Mouse (Mus musculus) erythroblast, adult 5-6 weeks (primary cell): ENCODE results near the gene Aspn. TPM values are rescaled to one million over a fixed set of nuclear protein-coding genes. Genes with fewer than 3 reads are reported as not detected.
"Not testable (repeated sequence)": the region's sequence is repeated elsewhere in the genome, so short reads cannot be mapped to it uniquely, and the experiment has no call there.

Source experiments
- ATAC-seq: replicated peaks from 2 replicates; pipeline ENCODE4 v1.8.0; 2016; ENCODE audit warnings: moderate number of reproducible peaks, mild to moderate bottlenecking, moderate TSS enrichment, inconsistent platforms; ENCODE audit not compliant: poor library complexity, low FRiP score, severe bottlenecking
- total RNA-seq, 2 experiments: library from RNA; stranded (forward) in 1 of 2; stranded (reverse) in 1 of 2; fragments of 150-400 nt in 1 of 2; fragments of 200-764, 138-1000 nt in 1 of 2; gene quantifications; 2 replicates each; pipeline versions ENCODE4 v1.2.3 to v1.2.4; 2015 to 2017; ENCODE audit warnings: low replicate concordance in 2 of 2

Aspn gene
- total RNA-seq, 2 experiments from 2014 or later: not detected

DNA sequence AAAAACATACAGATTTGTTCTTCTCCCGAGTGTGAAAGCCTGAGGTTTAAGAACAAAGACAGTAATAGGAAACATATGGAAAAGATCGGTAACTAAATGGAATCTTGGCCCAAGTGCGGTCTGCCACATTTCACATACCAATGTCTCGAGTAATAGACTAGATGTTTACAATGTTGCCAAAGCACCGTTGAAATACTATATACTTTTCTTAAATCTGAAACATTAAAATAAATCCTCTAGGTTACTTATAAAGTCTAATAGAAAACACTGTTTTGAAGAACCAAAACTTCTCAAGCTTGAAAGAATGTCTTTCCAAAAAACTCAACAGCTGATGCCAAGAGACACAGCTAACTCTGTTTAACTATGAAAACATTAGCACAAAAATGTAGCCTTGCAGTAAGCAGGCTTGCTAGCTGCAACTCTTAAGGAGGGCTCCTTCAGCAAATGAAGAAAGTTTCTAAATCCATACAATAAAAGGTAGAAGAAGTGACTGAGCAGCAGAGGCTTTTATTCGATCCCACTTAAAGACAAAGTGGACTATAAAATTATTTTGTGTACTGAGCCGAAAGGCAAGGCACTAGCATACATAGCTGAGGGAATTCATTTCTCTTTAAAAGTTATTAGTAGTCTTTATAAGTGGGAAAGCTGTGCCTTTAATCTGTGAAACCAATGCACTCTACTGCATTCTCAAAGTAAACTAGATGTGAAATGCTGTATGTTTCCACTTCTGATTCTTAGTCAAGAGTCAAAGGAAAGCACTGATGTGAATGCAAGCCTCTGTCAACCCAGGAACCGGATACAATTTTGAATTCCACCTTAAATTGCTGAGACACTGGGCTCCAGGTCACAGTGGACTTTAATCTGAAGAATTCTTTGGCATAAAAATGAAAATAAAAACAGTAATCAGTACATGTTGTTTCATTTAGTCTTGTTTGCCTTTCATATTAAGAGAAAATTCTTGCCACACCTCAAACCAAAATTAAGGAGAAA, 37.6 kb downstream of the Aspn start, which contains the start of gene Omd:
Gene Omd (plus strand): TSS at position 922 of the 990 bp plus-strand sequence.
- ATAC-seq: no peak

- no peak for ATAC-seq
These were observed 39.6 kb downstream of the Aspn start for GRCm38 (mm10) chr13:49583859-49584258.

GRCm38 (mm10) chr13:49584307-49585005, 40.2 kb downstream of the Aspn start:
- ATAC-seq: no peak

DNA sequence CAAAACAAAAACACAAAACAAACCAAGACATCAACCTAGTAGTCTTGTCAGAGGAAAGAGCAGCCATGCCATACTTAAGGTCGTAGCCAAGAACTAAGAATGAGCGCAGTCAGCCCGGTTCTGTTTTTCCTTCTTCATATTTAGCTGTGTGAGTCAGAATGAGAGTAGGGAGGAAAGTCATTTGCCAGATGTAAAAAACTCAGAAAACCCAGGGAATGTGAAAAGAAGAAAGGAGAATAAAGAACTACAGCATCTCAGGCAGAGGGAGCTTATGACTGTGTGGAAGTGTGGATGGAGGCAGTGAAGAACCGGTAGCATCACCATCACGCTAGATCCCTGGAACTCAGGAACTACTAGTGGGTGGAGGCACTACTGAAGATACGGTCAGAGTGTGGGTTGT, 41.8 kb downstream of the Aspn start:
- no peak for ATAC-seq

DNA sequence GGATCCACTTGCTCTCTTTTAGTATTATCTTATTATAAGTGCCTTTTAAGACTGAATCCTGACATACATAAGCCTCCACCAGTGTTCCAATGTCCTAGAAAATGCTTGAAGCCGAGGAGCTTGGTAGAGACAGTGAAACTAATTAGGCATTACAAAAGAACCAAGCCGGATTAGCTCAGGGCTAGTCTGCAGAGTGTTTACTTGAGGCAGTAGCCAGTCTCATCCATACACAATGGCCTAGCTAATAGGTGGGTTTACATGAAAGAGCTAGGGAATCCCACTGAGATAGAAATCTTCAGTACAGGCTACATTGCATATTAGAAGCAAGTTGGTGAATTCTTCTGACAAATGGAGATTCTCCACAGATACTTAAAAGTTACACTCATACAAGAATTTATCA, 58.3 kb downstream of the Aspn start:
- ATAC-seq: not testable (repeated sequence)

- ATAC-seq: no peak
These were observed 59.4 kb downstream of the Aspn start for GRCm38 (mm10) chr13:49603603-49604002.

DNA sequence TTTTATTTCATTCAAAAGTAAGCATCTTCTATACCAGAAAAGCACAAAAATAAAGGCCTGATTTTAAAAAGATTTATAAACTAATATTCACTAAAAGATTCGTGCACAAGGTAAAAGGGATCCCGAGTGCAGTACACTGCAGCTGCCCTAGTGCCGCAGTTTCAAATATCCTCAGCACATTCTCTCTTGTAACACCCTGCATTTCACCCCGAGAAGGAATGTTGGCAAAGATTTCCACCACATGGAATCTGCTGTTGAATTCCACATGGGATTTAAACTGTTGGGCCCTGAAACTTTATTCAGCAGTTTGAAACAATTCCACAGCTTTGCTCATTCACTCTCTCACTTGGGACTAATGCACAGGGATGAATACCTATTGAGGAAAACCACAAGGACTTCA, 63.5 kb downstream of the Aspn start, which contains the start of gene Ogn:
Gene Ogn (plus strand): TSS at position 333 of the 400 bp plus-strand sequence.
- no peak for ATAC-seq

DNA sequence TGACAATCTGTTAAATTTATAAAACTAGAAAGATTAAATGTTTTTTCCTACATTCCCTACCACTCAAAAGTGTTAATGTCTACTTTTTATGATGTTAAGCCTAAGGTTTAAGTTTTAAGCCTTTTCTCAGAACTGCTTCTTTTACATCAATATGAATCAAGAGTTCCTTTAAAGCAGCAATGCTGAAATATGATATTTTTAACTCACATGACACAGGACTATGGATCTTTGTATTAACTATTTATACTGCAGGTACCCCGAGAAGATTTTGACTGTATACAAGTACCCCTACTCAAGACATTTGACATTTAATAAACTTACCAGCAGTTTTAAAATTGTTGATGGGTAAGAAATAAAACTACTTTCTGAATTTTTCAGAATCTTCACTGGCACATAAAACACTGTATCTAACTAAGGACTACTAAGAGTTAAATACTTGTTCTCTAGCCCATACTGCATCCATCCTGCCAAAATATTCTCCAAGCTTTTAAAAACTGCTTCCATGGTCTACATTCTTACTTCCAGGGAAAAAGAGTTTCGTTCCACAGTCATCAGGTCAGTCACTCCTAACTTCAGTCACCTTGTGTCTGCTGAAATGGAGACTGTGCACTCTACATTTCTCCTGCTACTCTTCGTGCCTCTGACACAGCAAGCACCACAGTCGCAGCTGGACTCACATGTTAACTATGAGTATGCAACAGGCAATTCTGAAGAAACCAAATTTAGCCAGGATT, 64.5 kb downstream of the Aspn start:
- ATAC-seq: no peak

GRCm38 (mm10) chr13:49617021-49617420, 72.8 kb downstream of the Aspn start:
- ATAC-seq: peak; percentile 72

Other genes with a start within 250 kb of the Aspn start
- gene Fgd3, start 224.1 kb upstream of the Aspn start, total RNA-seq (2015; ENCODE audit: low replicate concordance): 3.1 and 3.3 TPM in 2 replicates
- 5.9 and 6.7 TPM in 2 replicates for gene Fgd3, start 224.1 kb upstream of the Aspn start, total RNA-seq (2017; ENCODE audit: low replicate concordance)
- 4.4 and 6.3 TPM in 2 replicates for gene Bicd2, start 202.9 kb upstream of the Aspn start, total RNA-seq (2015; ENCODE audit: low replicate concordance)
- gene Bicd2, start 202.9 kb upstream of the Aspn start, total RNA-seq (2017; ENCODE audit: low replicate concordance): 9.1 and 15.9 TPM in 2 replicates
- gene Ippk, start 123.2 kb upstream of the Aspn start, total RNA-seq (2015; ENCODE audit: low replicate concordance): 1.5 and 1.9 TPM in 2 replicates
- 1.5 and 5.7 TPM in 2 replicates for gene Ippk, start 123.2 kb upstream of the Aspn start, total RNA-seq (2017; ENCODE audit: low replicate concordance)
- 0.77 and 0.84 TPM in 2 replicates for gene Tes3-ps, start 51.1 kb upstream of the Aspn start, total RNA-seq (2015; ENCODE audit: low replicate concordance)
- 3.0 and 5.4 TPM in 2 replicates for gene Tes3-ps, start 51.1 kb upstream of the Aspn start, total RNA-seq (2017; ENCODE audit: low replicate concordance)
- gene Ecm2, start 39.6 kb upstream of the Aspn start, total RNA-seq (2015; ENCODE audit: low replicate concordance): not detected in 2 replicates
- gene Ecm2, start 39.6 kb upstream of the Aspn start, total RNA-seq (2017; ENCODE audit: low replicate concordance): 0.09 and 0.70 TPM in 2 replicates
- gene Omd, start 38.0 kb downstream of the Aspn start, total RNA-seq (2015; ENCODE audit: low replicate concordance): 1.5 TPM in 1 of 2 replicates, not detected in the other
- gene Omd, start 38.0 kb downstream of the Aspn start, total RNA-seq (2017; ENCODE audit: low replicate concordance): 1.4 TPM in 1 of 2 replicates, not detected in the other
- gene Ogn, start 63.6 kb downstream of the Aspn start, total RNA-seq (2015; ENCODE audit: low replicate concordance): 5.8 TPM in 1 of 2 replicates, not detected in the other
- 1.3 TPM in 1 of 2 replicates, not detected in the other for gene Ogn, start 63.6 kb downstream of the Aspn start, total RNA-seq (2017; ENCODE audit: low replicate concordance)
- 16.9 and 23.0 TPM in 2 replicates for gene Cenpp, start 108.3 kb downstream of the Aspn start, total RNA-seq (2015; ENCODE audit: low replicate concordance)
- gene Cenpp, start 108.3 kb downstream of the Aspn start, total RNA-seq (2017; ENCODE audit: low replicate concordance): 11.2 and 26.8 TPM in 2 replicates
- gene Nol8, start 108.6 kb downstream of the Aspn start, total RNA-seq (2015; ENCODE audit: low replicate concordance): 10.0 and 13.1 TPM in 2 replicates
- 6.0 and 6.5 TPM in 2 replicates for gene Nol8, start 108.6 kb downstream of the Aspn start, total RNA-seq (2017; ENCODE audit: low replicate concordance)
- gene Iars, start 137.7 kb downstream of the Aspn start, total RNA-seq (2015; ENCODE audit: low replicate concordance): 25.7 and 28.6 TPM in 2 replicates
- gene Iars, start 137.7 kb downstream of the Aspn start, total RNA-seq (2017; ENCODE audit: low replicate concordance): 34.0 and 35.7 TPM in 2 replicates